Mouse (Mus musculus): ENCODE results near the gene Nfkbie. TPM values are rescaled to one million over a fixed set of nuclear protein-coding genes. Genes with fewer than 3 reads are reported as not detected.
A peak's percentile ranks its signal among the peaks of the same experiment; 100 is the strongest.

Nfkbie gene
- polyA plus RNA-seq, 1 experiment from 2014 or later: 4.8 TPM

DNA sequence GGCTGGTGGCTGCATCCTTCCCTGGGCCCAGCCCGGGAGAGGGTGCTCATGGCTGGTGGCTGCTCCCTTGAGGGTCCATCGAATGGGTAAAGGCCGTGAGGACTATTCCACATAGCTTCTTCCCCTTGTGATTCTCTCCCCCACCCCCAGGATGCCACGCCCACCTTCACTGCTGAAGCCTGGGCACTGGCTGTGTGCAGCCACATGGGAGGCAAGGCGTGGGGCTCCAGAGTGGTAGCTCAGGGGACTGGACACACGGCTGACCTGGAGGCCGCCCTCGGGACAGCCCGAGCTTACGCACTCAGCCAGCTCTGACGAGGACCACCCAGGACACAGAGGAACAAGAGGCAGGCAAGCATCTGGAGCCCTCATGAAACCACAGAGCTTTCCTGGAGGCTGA is 35.4 kb upstream of the Nfkbie start:
- no peak overlapping the region for H3K27ac ChIP-seq
- ATAC-seq: no peak
- H3K4me1 ChIP-seq (replicated peaks): peaks cover 8% of the 10 kb centered on the region
- H3K4me2 ChIP-seq (replicated peaks): no peak overlapping the region
- WGBS: 76% methylated on average over 11 of the region's 11 CpGs
- H3K4me3 ChIP-seq (replicated peaks): no peak overlapping the region
- H3K9ac ChIP-seq: no peak overlapping the region
- H3K27me3 ChIP-seq (replicated peaks): no peaks in the 10 kb centered on the region; the same call in 1 of the 2 replicates
- H3K36me3 ChIP-seq: 0 out of 2 replicates have a peak, but pooled peaks cover 7% of the 10 kb centered on the region
- H3K9me3 ChIP-seq: no peaks in the 10 kb centered on the region

- under 1% methylated on average over 21 of the region's 21 CpGs for WGBS
- Histone ChIP-seq H3K4me3 (replicated peaks) (peak within 1 kb of the TSS; percentile 27), H3K27me3 (replicated peaks) (no peaks in the 10 kb centered on the region; the same call in 1 of the 2 replicates), H3K9ac (peak within 1 kb of the TSS; percentile 26), H3K9me3 (no peaks in the 10 kb centered on the region), H3K4me1 (replicated peaks) (peaks cover 8% of the 10 kb centered on the region), H3K27ac (no peak within 1 kb of the TSS), H3K36me3 (0 out of 2 replicates have a peak, but pooled peaks cover 5% of the 10 kb centered on the region), H3K4me2 (replicated peaks) (peak within 1 kb of the TSS; percentile 70)
- peak; percentile 82 for ATAC-seq
These were observed 32.2 kb upstream of the Nfkbie start, which contains the start of gene Tcte1 for GRCm38 (mm10) chr17:45523263-45523662. Gene Tcte1 (plus strand): TSS chr17:45523434.

GRCm38 (mm10) chr17:45524961-45525360 is 30.5 kb upstream of the Nfkbie start:
- ATAC-seq: no peak
- Histone ChIP-seq H3K27ac (no peak overlapping the region), H3K4me3 (replicated peaks) (no peak overlapping the region), H3K9ac (no peak overlapping the region), H3K9me3 (no peaks in the 10 kb centered on the region), H3K27me3 (replicated peaks) (peaks cover 8% of the 10 kb centered on the region), H3K4me1 (replicated peaks) (peaks cover 8% of the 10 kb centered on the region), H3K4me2 (replicated peaks) (no peak overlapping the region), H3K36me3 (no peaks in the 10 kb centered on the region)
- WGBS: 57% methylated on average over 4 of the region's 4 CpGs

GRCm38 (mm10) chr17:45526571-45526970 is 28.9 kb upstream of the Nfkbie start:
- Histone ChIP-seq H3K4me3 (replicated peaks) (no peak overlapping the region), H3K9me3 (no peaks in the 10 kb centered on the region), H3K27me3 (replicated peaks) (peaks cover 16% of the 10 kb centered on the region), H3K9ac (no peak overlapping the region), H3K4me1 (replicated peaks) (peaks cover 8% of the 10 kb centered on the region), H3K4me2 (replicated peaks) (no peak overlapping the region), H3K36me3 (no peaks in the 10 kb centered on the region), H3K27ac (no peak overlapping the region)
- WGBS: 23% methylated on average over 5 of the region's 5 CpGs
- ATAC-seq: no peak

GRCm38 (mm10) chr17:45530346-45530782 is 25.1 kb upstream of the Nfkbie start:
- H3K9me3 ChIP-seq: no peaks in the 10 kb centered on the region
- H3K27ac ChIP-seq: no peak overlapping the region
- H3K27me3 ChIP-seq (replicated peaks): peaks cover 40% of the 10 kb centered on the region
- no peak overlapping the region for H3K4me2 ChIP-seq (replicated peaks)
- H3K4me1 ChIP-seq (replicated peaks): no peaks in the 10 kb centered on the region
- H3K9ac ChIP-seq: no peak overlapping the region
- H3K4me3 ChIP-seq (replicated peaks): no peak overlapping the region
- WGBS: 47% methylated on average over 13 of the region's 13 CpGs
- no peaks in the 10 kb centered on the region for H3K36me3 ChIP-seq
- ATAC-seq: no peak

DNA sequence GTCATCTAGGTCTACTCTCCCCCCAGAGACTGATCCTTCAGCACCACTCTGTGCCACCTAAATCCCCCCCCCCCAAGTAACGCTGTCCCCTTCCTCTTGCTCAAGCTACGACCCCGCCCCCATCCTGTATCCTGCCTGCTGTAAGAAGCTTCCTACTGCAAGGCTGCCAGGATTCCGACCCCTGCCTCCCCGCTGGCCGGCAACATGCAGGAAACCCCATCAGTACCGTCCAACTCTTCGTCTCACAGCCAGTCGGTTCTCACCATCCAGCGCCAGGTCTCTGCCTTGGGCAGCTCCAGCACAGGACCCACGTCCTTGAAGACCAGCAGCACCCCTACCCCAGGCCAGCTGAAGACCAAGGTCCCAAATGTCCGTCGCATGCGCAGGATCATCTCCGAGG is 22.6 kb upstream of the Nfkbie start:
- Histone ChIP-seq H3K27ac (no peak overlapping the region), H3K9me3 (no peaks in the 10 kb centered on the region), H3K27me3 (replicated peaks) (peaks cover 58% of the 10 kb centered on the region), H3K4me1 (replicated peaks) (no peaks in the 10 kb centered on the region), H3K4me2 (replicated peaks) (no peak overlapping the region), H3K4me3 (replicated peaks) (no peak overlapping the region), H3K36me3 (no peaks in the 10 kb centered on the region), H3K9ac (no peak overlapping the region)
- no peak for ATAC-seq
- WGBS: 53% methylated on average over 15 of the region's 15 CpGs

DNA sequence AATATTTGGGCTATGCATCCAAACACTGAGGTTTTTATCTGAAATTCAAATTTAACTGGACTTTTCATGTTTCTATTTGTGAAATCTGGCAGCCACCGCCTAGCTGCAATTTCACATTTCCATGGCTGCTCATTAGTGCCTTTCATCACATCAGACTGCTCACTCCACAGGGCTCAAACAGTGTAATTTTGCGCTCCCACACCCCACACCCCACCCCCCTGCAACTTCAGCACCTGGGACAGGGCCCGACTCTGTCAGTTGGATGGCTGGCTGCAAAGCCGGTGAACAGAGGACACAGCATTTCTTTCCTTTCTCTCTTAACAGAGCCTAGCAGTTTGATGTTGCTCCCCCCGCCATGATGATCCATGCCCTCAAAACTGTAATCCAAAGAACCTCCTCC is 19.2 kb upstream of the Nfkbie start:
- no peak for ATAC-seq
- Histone ChIP-seq H3K4me2 (replicated peaks) (no peak overlapping the region), H3K4me1 (replicated peaks) (no peaks in the 10 kb centered on the region), H3K36me3 (no peaks in the 10 kb centered on the region), H3K27me3 (replicated peaks) (peaks cover 68% of the 10 kb centered on the region), H3K27ac (no peak overlapping the region), H3K9me3 (no peaks in the 10 kb centered on the region), H3K4me3 (replicated peaks) (no peak overlapping the region), H3K9ac (no peak overlapping the region)
- WGBS: 14% methylated on average over 5 of the region's 5 CpGs

DNA sequence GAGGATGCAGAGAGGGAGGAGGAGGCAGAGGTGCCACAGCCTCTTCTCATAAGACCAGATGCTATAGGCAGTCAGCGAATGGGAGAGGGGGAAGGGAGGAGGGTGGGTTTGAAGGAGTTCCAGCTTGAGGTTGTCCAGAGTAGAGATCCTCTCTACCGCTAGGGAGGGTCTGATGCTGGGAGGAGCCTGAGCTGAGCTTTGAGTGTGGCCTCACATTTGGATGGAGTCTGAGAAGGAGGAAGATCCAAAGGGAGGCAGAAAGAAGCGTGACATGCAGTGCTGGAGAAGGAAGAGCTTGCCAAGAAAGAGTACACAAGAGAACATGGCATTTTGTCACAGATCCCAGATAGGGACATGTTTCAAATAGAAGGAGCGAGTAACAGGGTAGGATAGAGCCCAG is 17.1 kb upstream of the Nfkbie start:
- H3K27ac ChIP-seq: no peak overlapping the region
- no peak overlapping the region for H3K9ac ChIP-seq
- no peak overlapping the region for H3K4me3 ChIP-seq (replicated peaks)
- no peaks in the 10 kb centered on the region for H3K4me1 ChIP-seq (replicated peaks)
- no peaks in the 10 kb centered on the region for H3K36me3 ChIP-seq
- H3K4me2 ChIP-seq (replicated peaks): no peak overlapping the region
- ATAC-seq: no peak
- no peaks in the 10 kb centered on the region for H3K9me3 ChIP-seq
- 55% methylated on average over 4 of the region's 4 CpGs for WGBS
- H3K27me3 ChIP-seq (replicated peaks): peaks cover 70% of the 10 kb centered on the region

DNA sequence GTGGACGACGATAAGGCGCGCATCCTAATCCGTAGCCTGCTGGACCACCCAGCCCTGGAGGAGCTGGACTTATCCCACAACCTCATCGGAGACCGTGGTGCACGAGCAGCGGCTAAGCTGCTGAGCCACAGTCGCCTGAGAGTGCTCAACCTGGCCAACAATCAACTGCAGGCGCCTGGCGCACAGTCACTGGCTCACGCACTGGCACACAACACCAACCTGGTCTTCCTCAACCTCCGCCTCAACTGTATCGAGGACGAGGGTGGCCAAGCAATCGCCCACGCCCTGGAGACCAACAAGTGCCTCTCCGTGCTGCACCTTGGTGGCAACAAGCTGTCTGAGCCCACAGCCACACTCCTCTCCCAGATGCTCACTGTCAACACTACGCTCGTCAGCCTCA is 15.8 kb upstream of the Nfkbie start:
- no peak overlapping the region for H3K4me3 ChIP-seq (replicated peaks)
- WGBS: 78% methylated on average over 21 of the region's 21 CpGs
- H3K4me2 ChIP-seq (replicated peaks): no peak overlapping the region
- H3K9ac ChIP-seq: no peak overlapping the region
- ATAC-seq: no peak
- H3K27me3 ChIP-seq (replicated peaks): peaks cover 77% of the 10 kb centered on the region
- no peak overlapping the region for H3K27ac ChIP-seq
- no peaks in the 10 kb centered on the region for H3K36me3 ChIP-seq
- H3K9me3 ChIP-seq: no peaks in the 10 kb centered on the region
- H3K4me1 ChIP-seq (replicated peaks): peaks cover 8% of the 10 kb centered on the region; the same call in 1 of the 2 replicates

DNA sequence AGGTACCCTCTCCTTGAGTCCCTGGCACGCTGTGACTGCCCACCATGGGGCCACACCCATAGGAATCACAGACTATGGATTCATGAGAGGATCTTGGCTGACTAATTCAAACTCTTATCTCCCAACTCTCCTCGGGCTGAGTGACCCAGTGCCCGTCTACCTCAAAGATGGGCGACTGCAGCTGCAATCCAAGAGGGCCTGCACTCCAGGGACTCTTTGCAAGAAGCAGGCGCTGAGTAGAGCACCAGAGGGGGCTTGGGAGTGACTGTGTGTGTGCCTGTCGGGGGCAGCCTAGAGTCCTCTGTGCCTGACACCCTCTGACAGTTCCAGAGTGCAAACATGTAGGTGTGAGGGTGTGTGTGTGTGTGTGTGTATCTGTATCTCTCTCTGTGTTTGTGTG is 13.4 kb upstream of the Nfkbie start:
- 28% methylated on average over 6 of the region's 6 CpGs for WGBS
- Histone ChIP-seq H3K9ac (no peak overlapping the region), H3K9me3 (no peaks in the 10 kb centered on the region), H3K4me1 (replicated peaks) (peaks cover 19% of the 10 kb centered on the region), H3K4me2 (replicated peaks) (no peak overlapping the region), H3K27ac (no peak overlapping the region), H3K27me3 (replicated peaks) (peaks cover 78% of the 10 kb centered on the region), H3K4me3 (replicated peaks) (no peak overlapping the region), H3K36me3 (no peaks in the 10 kb centered on the region)
- no peak for ATAC-seq

GRCm38 (mm10) chr17:45542705-45543104 is 12.8 kb upstream of the Nfkbie start:
- no peaks in the 10 kb centered on the region for H3K9me3 ChIP-seq
- H3K4me1 ChIP-seq (replicated peaks): peaks cover 19% of the 10 kb centered on the region
- no peak for ATAC-seq
- peaks cover 84% of the 10 kb centered on the region for H3K27me3 ChIP-seq (replicated peaks)
- no peak overlapping the region for H3K27ac ChIP-seq
- H3K4me2 ChIP-seq (replicated peaks): no peak overlapping the region
- no peak overlapping the region for H3K4me3 ChIP-seq (replicated peaks)
- no peak overlapping the region for H3K9ac ChIP-seq
- WGBS: 82% methylated on average over 2 of the region's 2 CpGs
- no peaks in the 10 kb centered on the region for H3K36me3 ChIP-seq

DNA sequence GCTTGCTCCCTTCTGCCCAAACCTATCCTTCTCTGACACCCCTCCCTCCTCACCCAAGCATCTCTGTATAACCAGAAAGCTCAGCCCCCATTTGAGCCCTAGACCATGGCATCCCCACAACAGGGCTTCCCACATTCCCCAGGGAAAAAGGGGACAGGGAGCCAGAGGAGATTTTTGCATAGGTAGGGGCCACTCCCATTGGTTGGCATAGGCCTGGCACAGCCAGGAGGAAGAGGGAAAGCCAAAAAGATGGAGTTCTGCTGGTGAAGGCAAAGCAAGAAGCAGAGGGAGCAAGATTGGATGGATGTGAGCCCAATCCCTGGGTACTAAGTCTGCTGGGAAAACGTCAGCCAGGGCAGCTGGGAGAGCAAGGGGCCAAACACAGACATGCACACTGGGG is 12.4 kb upstream of the Nfkbie start:
- Histone ChIP-seq H3K27ac (no peak overlapping the region), H3K36me3 (no peaks in the 10 kb centered on the region), H3K9ac (no peak overlapping the region), H3K27me3 (replicated peaks) (peaks cover 88% of the 10 kb centered on the region), H3K4me3 (replicated peaks) (no peak overlapping the region), H3K9me3 (no peaks in the 10 kb centered on the region), H3K4me2 (replicated peaks) (no peak overlapping the region), H3K4me1 (replicated peaks) (peaks cover 19% of the 10 kb centered on the region)
- no peak for ATAC-seq
- 65% methylated on average over 1 of the region's 1 CpGs for WGBS

- H3K9ac ChIP-seq: no peak overlapping the region
- WGBS: 24% methylated on average over 24 of the region's 24 CpGs
- peak overlapping the region; percentile 50 for H3K4me2 ChIP-seq (replicated peaks)
- no peaks in the 10 kb centered on the region for H3K36me3 ChIP-seq
- H3K9me3 ChIP-seq: no peaks in the 10 kb centered on the region
- ATAC-seq: peak; percentile 31; the same call in 1 of the 2 replicates
- no peak overlapping the region for H3K4me3 ChIP-seq (replicated peaks)
- H3K27me3 ChIP-seq (replicated peaks): peaks cover 89% of the 10 kb centered on the region
- peaks cover 21% of the 10 kb centered on the region for H3K4me1 ChIP-seq (replicated peaks)
- H3K27ac ChIP-seq: no peak overlapping the region
These were observed 11.3 kb upstream of the Nfkbie start for GRCm38 (mm10) chr17:45544001-45544872.

Measured in intestine, embryonic 15.5 days (tissue).